Mouse (Mus musculus) urinary bladder, postnatal 0 days (tissue): Measurements from ENCODE around the gene Kcne2. TPM values are rescaled to one million over a fixed set of nuclear protein-coding genes. Genes with fewer than 3 reads are reported as not detected.

Experiments
- polyA plus RNA-seq: library from polyadenylated mRNA; unstranded; fragments of >200 nt; fragmentation: Nextera tagmentation; extraction: Ambion mirVana; gene quantifications from 2 replicates; pipeline ENCODE4 v1.2.1, GENCODE M21; 2015

Kcne2 gene
- polyA plus RNA-seq: 0.07 TPM in 1 of 2 replicates, not detected in the other

GRCm38 (mm10) chr16:92292101-92292500 lies at the start of gene Kcne2:
Gene Kcne2, plus strand, starts transcription at chr16:92292389.

DNA sequence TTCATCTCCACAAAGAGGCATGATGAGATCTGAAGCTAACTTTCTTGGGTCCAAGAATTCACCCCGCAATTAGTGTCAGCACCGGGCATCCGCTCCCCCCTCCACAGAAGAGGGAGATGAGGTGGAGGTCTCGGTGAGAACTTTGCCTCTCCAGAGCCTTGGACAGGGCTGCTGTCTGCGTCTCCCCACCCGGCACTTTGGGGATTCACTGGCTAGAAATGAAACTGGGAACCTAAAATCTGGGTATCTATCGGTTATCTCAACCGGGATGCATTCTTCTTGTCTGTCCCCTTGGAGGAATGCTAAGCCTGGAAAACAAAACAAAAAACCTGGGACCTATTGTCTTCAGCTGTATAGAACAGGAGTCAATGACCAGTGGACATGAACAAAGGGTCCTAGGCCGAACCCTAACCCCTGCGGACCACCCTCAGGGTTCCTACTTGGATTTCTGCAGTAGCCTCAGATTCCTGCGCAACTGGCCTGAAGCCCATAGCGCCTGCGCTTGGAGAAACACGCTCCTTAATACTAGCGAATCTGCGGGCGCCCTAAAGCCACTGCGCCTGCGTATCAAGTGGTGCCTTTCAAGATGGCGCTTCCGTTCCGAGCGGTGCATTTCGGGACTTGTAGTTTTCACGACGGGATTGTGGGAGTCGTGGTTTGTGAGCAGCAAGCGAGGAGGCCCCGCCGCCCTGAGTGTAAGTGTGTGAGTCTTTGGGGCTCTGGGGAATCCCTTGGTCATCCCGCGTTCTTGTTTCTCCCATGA lies 8.6 kb downstream of the Kcne2 start, which contains the start of gene Smim11:
Gene Smim11, plus strand, starts transcription at position 638 of the 763 bp plus-strand sequence.

GRCm38 (mm10) chr16:92321341-92321740 lies 29.2 kb downstream of the Kcne2 start, which contains the start of gene Fam243:
Gene Fam243, minus strand, starts transcription at chr16:92321441.

Other genes starting within 250 kb of the Kcne2 start
- gene Mrps6, start 234.1 kb upstream of the Kcne2 start, polyA plus RNA-seq: 178 and 201 TPM in 2 replicates
- gene Gm49711, start 234.1 kb upstream of the Kcne2 start, polyA plus RNA-seq: 0.12 and 0.15 TPM in 2 replicates
- gene Slc5a3, start 234.1 kb upstream of the Kcne2 start, polyA plus RNA-seq: 4.2 and 4.9 TPM in 2 replicates
- gene Smim11, start 8.9 kb downstream of the Kcne2 start, polyA plus RNA-seq: 110 and 121 TPM in 2 replicates
- gene Fam243, start 29.1 kb downstream of the Kcne2 start, polyA plus RNA-seq: not detected in 2 replicates
- 1.6 and 2.2 TPM in 2 replicates for gene Kcne1, start 67.1 kb downstream of the Kcne2 start, polyA plus RNA-seq
- 14.8 and 16.7 TPM in 2 replicates for gene Rcan1, start 178.5 kb downstream of the Kcne2 start, polyA plus RNA-seq
- gene Clic6, start 193.3 kb downstream of the Kcne2 start, polyA plus RNA-seq: 1.1 TPM in 2 replicates